Mouse (Mus musculus): Measurements from ENCODE around the gene Gm5751.
"Not testable (repeated sequence)": the region's sequence is repeated elsewhere in the genome, so short reads cannot be mapped to it uniquely, and the experiment has no call there.

Gm5751 gene

DNA sequence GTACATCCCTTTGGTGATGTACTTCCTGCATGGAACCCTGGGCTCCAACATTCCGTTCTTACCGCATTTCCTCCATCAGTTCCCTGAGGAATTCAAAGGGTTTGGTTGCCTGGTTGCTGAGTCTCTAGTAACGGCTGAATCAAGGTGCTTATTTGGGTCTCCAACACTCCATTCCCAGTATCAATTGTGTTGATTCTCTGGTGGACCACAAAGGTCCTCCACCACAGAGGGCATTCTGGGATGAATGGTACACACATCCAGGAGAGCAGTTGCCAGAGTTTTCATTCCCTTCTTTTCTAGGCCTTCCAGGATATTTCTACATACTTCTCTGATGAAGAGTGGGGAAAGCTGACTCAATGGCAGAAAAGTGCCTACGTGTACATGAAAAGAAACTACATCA, at the start of gene Gm5751:
Gm5751 (plus strand) TSS at position 301 of the 400 bp plus-strand sequence.
- DNase-seq = not testable (repeated sequence)

DNA sequence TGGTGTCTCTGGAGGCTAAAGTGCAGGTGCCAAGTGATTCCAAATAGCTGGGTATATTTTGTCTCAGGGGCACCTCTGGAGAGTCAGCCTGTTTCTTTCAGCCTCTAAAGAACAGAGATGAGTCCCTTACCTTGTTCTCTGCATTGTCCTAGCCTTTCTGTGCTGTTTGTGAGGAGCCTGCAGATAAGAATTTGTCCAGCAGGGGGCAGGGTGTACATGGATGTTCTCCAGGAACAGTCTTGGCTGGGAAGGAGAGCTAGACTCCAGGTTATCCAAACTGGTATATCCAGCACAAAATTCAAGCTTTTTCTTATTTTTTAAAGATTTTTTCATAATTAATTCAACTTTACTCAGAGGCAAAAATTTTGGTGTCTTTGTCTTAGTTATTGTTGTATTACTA, 42.0 kb upstream of the Gm5751 start:
- peak; percentile 42 to 80 for DNase-seq

DNA sequence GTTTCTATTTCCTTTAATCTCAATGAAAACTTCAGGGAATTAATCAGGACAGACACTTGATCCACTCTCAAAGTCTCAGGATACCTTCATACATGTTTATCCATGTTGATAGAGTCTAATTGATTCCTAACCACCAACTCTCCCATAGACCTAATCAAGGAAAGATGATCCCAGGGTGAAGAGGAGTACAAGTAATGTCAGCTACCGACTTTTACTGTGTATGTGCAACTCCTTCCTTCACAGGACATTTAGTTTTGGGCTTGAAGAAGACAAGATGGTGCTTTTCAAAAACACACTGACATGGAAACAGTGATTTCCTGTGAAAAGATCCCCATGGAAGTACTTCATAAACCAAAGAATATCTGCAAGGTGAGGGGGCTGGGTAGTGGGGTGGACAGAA, 30.4 kb upstream of the Gm5751 start, which contains the start of gene Gm6592:
Gm6592 (plus strand) TSS at position 301 of the 400 bp plus-strand sequence.
- no peak for DNase-seq

DNA sequence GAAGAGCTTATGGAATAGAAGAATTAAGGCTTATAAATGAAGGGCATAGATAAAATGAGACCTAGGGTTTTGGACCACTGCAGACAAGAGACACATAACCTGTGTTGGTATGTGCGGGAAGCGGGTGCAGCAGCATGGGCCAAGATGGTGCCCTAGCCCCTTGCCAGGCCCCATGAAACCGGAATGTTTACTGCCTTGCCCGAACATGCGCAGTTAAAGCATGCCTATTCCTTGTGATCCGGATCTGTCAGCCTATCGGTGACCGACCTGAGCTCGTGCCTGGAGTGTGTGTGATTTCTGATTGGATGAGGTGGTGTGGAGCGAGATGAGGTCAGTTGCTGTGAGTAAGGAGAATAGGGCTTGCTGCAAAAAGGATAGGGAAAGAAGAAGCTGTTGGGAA, 21.6 kb upstream of the Gm5751 start:
- DNase-seq = no peak

DNA sequence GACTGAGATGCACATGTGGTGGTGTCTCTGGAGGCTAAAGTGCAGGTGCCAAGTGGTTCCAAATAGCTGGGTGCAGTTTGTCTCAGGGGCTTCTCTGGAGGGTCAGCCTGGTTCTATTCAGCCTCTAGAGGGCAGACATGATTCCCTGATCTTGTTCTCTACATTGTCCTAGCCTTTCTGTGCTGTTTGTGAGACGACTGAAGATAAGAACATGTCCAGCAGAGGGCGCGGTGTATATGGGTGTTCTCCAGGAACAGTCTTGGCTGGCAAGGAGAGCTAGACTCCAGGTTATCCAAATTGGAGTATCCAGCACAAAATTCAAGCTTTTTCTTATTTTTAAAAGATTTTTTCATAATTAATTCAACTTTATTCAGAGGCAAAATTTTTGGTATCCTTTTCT, 9.7 kb upstream of the Gm5751 start:
- DNase-seq = peak; percentile 75 to 86

DNA sequence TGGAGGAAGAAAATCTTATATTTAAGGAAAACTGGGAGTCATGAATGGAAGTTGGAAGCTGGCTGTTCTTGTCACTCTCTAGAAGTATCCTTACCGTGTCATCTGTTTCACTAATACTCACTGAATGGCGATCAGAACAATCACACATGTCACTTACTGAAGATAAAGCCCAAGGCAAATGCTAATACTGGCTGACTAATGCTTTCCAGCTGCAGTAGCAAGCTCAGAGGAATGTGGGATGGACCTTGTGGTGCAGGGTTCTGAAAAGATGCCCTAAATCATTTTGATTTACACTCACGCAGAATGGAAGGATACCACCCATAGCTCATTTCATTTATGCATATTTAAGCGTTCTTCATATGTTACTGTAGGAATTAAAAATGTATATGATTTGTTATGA, 10.3 kb downstream of the Gm5751 start:
- no peak for DNase-seq

DNA sequence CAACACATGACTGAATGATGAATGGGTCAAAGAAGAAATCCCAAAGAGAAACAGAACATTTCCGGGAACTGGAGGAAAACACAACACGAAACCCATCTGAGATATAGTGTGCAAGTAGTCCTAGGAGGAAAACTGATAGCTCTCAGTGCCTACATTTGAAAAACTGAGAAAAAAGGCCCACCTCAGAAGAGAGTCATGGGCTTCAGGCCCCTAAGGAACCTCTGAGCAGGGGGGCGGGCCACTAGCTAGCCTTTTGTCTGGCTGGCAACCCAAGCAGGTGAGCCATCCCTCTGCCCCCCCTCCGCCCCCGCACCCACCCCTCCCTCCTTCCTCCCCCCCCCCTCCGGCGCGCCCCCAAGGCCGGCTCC, 17.9 kb downstream of the Gm5751 start:
- DNase-seq = peak in 1 of 2 experiments; percentile 11

DNA sequence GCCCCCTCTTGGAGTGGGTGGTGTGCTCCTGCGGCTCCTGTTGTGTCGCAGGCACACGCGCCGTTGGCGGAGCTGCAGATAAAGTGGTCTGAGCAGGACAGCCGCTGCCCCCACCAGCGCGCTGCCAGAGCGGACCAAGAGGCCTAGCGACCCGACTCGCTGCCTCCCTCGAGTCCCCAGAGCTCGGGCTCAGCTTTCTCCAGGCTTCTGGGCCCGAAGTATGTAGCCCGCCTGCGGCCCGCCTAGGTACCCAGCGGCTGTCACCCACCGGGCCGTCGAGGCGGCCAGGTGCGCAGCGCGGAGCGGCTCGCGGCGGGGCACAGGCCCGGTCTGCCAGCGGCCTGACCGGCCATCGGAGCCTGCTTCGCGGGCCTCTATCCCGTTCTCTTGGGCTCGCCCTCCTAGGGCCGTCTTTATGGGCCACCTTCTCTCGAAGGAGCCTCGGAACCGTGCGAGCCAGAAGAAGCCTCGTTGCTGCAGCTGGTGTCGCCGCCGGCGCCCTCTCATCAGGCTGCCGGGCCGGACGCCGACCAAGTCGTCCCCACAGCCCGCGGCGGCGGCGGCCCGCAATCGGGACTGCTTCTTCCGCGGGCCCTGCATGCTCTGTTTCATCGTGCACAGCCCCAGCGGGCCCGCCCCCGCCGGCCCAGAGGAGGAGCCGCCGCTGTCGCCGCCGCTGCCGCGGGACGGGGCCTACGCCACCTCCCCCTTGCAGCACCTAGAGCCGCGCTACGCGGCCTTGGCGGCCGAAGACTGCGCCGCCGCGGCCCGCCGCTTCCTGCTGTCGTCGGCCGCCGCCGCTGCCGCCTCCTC, 18.5 kb downstream of the Gm5751 start, which contains the start of gene B630019K06Rik:
B630019K06Rik (plus strand) TSS at position 40 of the 813 bp plus-strand sequence.
- peak; percentile 73 to 81 for DNase-seq

DNA sequence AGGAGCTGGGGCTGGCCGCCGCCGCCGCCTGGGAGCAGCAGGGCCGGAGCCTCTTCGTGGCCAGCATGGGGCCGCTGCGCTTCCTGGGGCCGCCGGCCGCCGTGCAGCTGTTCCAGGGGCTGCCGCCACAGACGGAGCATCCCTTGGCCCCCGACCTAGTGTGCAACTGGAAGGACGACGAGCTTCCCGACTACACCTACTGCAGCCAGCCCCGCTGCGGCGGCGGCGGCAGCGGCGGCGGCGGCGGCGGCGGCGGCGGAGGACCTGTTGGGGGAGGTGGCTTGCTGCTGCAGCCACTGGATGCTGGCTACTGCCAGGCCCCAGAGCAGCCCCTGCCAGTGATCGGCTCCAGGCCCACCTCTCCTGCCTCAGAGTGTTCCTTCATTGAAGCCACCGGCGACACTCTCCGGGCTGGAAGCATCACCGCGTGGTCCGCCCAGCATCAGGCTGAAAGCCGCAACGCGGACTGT, 19.2 kb downstream of the Gm5751 start:
- no peak for DNase-seq

DNA sequence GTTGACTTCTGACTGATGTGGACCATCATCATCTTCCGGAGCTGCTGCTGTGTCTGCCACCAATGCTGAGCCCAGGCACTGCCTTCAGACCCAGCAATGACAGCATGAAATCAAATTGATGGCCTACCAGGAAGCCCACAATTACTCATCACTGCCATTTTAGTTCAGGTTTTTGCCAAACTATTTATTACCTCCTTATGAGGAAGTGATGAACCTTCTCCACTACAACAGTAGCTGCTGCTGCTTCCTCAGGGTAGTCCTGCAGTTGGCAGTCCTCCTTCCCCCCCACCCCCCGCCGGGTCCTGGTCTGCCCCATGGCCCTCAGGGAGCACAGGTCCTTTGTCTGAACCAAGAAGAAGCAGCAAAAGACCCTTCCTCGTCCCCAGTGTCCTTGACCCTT, 26.8 kb downstream of the Gm5751 start:
- DNase-seq = no peak

DNA sequence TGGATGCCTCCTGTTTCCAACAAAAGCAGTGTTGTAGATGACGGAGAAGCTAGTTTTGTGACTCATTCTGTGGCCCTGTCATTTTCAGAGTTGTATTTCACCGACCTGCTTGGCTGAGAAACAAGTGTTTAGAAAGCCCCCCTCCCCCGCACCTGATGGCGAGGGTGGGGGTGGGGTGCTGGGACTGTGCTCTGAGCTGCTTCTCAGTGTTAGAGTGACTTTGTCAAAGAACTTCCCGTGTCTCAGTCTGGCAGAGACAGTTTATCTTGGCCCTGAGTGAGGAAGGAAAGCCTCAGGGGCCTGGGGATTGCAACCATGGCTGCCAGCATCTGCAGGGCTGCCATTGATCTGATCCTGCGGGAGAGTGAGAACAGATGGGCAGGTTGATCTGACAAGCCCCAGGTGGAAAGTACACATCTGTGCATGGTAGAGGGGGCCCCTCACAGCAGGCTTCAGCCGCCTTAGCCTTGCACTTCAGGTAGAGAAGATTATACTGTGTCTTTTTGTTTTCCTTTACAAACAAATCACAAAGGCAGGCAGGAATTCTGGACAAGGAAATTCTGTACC, 27.9 kb downstream of the Gm5751 start:
- no peak for DNase-seq

DNA sequence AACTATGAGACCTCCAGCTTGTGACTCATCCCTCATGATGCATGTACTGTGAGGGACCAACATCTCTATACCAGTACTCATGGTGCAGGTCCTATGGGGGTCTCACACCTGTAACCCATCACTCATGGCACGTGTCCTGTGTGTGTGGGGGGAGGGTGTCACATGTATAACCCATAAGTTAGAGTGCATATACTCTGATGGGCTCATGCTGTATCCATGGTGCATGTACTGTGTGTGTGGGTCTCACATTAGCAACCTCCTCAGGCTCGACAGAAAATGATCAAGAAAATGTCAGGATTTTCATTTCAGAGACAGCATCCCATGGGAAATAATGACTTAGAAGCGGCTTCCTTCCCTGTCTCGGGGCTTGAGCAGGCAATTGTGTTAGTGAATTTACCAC, 47.0 kb downstream of the Gm5751 start:
- no peak for DNase-seq

DNA sequence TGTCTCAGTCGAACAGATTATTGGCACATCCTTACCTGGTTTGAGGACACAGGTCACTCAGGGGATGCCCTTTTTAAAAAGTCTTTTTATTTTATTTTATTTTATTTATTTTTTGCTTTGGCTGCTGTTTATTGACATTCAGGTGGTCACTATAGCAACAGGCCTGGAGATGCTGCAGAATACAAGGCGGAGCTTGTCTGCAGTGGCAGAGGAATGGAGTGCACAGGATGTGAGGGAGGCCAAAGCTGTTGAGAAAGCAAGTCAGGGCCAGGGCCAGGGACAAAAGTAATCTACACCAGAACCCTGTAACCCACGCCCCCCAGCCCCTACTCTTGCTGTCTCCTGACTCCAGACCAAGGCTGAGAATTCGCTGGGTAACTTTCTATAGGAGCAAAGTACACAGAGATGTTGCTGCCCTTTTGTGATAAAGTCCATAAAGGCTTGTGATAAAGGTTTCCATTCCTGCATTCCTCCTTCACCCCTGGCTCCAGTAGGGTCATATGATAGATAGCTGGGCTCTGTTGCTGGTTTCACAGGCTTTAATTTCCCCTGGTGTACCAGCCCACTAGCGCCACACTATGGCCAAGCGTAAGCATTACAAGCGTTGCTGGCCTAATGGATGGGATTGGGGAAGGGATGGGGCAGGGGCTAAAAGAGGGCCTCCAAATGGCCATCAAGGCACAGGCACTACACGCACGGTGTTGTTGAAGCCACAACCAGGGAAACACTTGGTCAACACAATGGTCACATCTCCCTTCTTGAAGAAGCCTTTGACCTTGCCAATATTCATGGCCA, 48.0 kb downstream of the Gm5751 start:
- DNase-seq = peak in 1 of 2 experiments; percentile 1

DNA sequence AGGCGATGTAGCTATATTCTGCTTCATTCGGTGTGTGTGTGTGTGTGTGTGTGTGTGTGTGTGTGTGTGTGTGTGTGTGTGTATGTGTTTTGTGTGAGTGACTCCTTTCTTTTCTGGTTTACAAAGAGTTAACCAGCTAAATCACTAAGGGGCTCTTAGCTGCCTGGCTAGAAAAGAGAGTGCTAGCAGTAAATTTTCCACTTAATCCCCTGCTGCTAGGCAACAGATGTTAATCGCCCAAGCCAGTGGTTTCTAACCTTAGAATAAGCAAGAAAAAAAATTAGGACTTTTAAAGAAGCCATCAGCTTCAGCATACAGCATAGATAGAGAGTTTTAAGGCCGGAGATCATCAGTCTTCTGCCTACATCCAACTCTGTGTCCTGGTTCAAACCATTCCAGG, 53.3 kb downstream of the Gm5751 start:
- DNase-seq = no peak

Measured in kidney, postnatal 36 days (tissue).